Mouse (Mus musculus): ENCODE results near the gene Gm49486. TPM values are rescaled to one million over a fixed set of nuclear protein-coding genes. Genes with fewer than 3 reads are reported as not detected.

The Gm49486 gene
- polyA plus RNA-seq, 1 experiment from 2014 or later: 0.63 TPM

DNA sequence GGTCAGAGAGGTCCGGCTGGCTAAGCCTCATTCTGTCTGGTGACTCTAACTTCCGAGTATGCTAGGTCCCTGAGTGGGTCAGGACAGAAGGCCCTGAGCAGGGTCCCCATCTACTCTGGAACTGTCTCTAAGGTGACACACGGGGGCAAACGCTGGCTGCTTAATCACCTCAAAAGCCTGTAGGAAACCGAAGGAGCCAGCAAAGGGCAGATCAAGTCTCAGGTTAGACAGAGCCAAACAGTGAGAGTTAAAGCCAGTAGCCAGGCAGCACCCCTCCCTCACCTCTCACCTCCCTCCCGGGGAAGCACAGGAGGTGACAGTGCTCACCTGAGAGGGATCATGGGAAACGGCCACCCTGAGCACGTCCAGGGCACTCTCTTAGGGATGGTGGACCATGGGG lies 74.5 kb downstream of the Gm49486 start:
- H3K4me3 ChIP-seq (ENCODE audit: low read length): no peak overlapping the region
- no peak overlapping the region for H3K27ac ChIP-seq (ENCODE audit: low read length)
- no peak overlapping the region for H3K9ac ChIP-seq (ENCODE audit: low read length)
- H3K36me3 ChIP-seq (ENCODE audit: control insufficient read depth, insufficient read depth): no peaks in the 10 kb centered on the region
- H3K4me1 ChIP-seq (ENCODE audit: control insufficient read depth, insufficient read depth, low read length): no peaks in the 10 kb centered on the region
- WGBS: 86% methylated on average over 8 of the region's 8 CpGs
- no peak for ATAC-seq (replicated peaks; ENCODE audit: extremely low read depth, insufficient read depth, low FRiP score)
- no peaks in the 10 kb centered on the region for H3K9me3 ChIP-seq (replicated peaks; ENCODE audit: control insufficient read depth, low read length)
- no peak overlapping the region for H3K4me2 ChIP-seq (ENCODE audit: low read depth, low read length)
- H3K27me3 ChIP-seq (ENCODE audit: control insufficient read depth, insufficient read depth, low read length): no peaks in the 10 kb centered on the region

DNA sequence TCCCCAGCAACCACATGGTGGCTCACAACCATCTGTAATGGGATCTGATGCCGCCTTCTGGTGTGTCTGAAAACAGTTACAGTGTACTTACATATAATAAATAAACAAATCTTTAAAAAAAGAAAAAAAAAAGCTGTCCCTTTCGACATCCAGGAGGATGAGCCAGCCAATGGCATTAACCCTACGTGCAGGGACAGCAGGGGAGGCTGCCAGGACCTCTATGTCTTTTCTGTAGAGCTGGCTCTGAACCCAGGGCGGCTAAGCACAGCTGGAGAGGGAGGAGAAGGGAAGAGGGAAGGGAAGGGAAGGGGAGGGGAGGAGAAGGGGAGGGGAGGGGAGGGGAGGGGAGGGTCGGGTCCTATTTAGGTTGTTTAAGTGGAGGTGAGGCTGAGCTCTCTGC lies 75.6 kb downstream of the Gm49486 start:
- no peaks in the 10 kb centered on the region for H3K27me3 ChIP-seq (ENCODE audit: control insufficient read depth, insufficient read depth, low read length)
- no peaks in the 10 kb centered on the region for H3K4me1 ChIP-seq (ENCODE audit: control insufficient read depth, insufficient read depth, low read length)
- no peaks in the 10 kb centered on the region for H3K36me3 ChIP-seq (ENCODE audit: control insufficient read depth, insufficient read depth)
- no peak overlapping the region for H3K9ac ChIP-seq (ENCODE audit: low read length)
- 68% methylated on average over 3 of the region's 5 CpGs for WGBS
- H3K27ac ChIP-seq (ENCODE audit: low read length): no peak overlapping the region
- no peak for ATAC-seq (replicated peaks; ENCODE audit: extremely low read depth, insufficient read depth, low FRiP score)
- H3K9me3 ChIP-seq (replicated peaks; ENCODE audit: control insufficient read depth, low read length): no peaks in the 10 kb centered on the region
- no peak overlapping the region for H3K4me2 ChIP-seq (ENCODE audit: low read depth, low read length)
- H3K4me3 ChIP-seq (ENCODE audit: low read length): no peak overlapping the region

DNA sequence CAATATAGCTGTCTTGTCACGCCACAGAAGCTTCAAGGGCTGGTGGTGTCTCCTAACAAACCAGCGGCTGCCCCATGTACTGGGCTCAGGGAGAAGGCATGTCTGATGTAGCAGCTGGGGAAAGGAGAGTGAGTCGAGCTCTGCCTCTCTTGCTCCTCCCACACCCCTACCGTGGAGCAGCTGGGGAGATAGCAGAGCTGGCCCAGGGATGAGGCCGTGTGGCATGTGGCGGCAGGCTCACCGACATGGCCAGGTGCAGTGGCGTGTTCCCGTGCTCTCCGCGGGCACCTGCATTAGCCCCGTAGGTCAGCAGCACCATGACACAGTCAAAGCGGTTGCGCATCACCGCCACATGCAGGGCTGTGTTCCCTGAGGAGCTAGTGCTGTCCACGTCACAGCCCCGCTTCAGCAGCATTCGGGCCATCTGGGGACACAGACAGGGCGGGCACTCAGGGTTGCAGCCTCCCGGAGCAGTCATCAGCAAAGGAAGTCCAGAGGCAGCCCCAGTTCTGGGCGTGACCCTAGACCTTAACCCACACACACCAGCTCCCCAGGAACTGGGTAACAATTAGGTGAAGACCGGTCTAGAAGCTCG lies 76.9 kb downstream of the Gm49486 start:
- Histone ChIP-seq H3K9me3 (replicated peaks; ENCODE audit: control insufficient read depth, low read length) (no peaks in the 10 kb centered on the region), H3K36me3 (ENCODE audit: control insufficient read depth, insufficient read depth) (peaks cover 7% of the 10 kb centered on the region; the same call in 1 of the 2 replicates), H3K27ac (ENCODE audit: low read length) (no peak overlapping the region), H3K4me2 (ENCODE audit: low read depth, low read length) (no peak overlapping the region), H3K9ac (ENCODE audit: low read length) (no peak overlapping the region), H3K4me1 (ENCODE audit: control insufficient read depth, insufficient read depth, low read length) (no peaks in the 10 kb centered on the region), H3K4me3 (ENCODE audit: low read length) (no peak overlapping the region), H3K27me3 (ENCODE audit: control insufficient read depth, insufficient read depth, low read length) (no peaks in the 10 kb centered on the region)
- WGBS: 62% methylated on average over 23 of the region's 23 CpGs
- no peak for ATAC-seq (replicated peaks; ENCODE audit: extremely low read depth, insufficient read depth, low FRiP score)

Other genes with a start within 250 kb of the Gm49486 start
- 301 and 315 TPM in 2 replicates for gene H1f0, start 200.9 kb upstream of the Gm49486 start, polyA plus RNA-seq (2015; fragmentation: Nextera tagmentation; extraction: Ambion mirVana)
- gene Galr3, start 187.5 kb upstream of the Gm49486 start, polyA plus RNA-seq (2015; fragmentation: Nextera tagmentation; extraction: Ambion mirVana): not detected in 2 replicates
- 28.4 and 28.5 TPM in 2 replicates for gene Ankrd54, start 166.5 kb upstream of the Gm49486 start, polyA plus RNA-seq (2015; fragmentation: Nextera tagmentation; extraction: Ambion mirVana)
- gene Eif3l, start 154.2 kb upstream of the Gm49486 start, polyA plus RNA-seq (2015; fragmentation: Nextera tagmentation; extraction: Ambion mirVana): 151 and 161 TPM in 2 replicates
- gene Micall1, start 120.5 kb upstream of the Gm49486 start, polyA plus RNA-seq (2015; fragmentation: Nextera tagmentation; extraction: Ambion mirVana): 21.1 and 23.2 TPM in 2 replicates
- 222 and 262 TPM in 2 replicates for gene Polr2f, start 88.4 kb upstream of the Gm49486 start, polyA plus RNA-seq (2015; fragmentation: Nextera tagmentation; extraction: Ambion mirVana)
- 11.0 and 12.0 TPM in 2 replicates for gene 1700088E04Rik, start 88.1 kb upstream of the Gm49486 start, polyA plus RNA-seq (2015; fragmentation: Nextera tagmentation; extraction: Ambion mirVana)
- 0.39 and 0.59 TPM in 2 replicates for gene Sox10, start 64.2 kb upstream of the Gm49486 start, polyA plus RNA-seq (2015; fragmentation: Nextera tagmentation; extraction: Ambion mirVana)
- 36.5 and 37.9 TPM in 2 replicates for gene Pick1, start 218 bp upstream of the Gm49486 start, polyA plus RNA-seq (2015; fragmentation: Nextera tagmentation; extraction: Ambion mirVana)
- 0.47 and 0.95 TPM in 2 replicates for gene Slc16a8, start 25.4 kb downstream of the Gm49486 start, polyA plus RNA-seq (2015; fragmentation: Nextera tagmentation; extraction: Ambion mirVana)
- gene Baiap2l2, start 56.1 kb downstream of the Gm49486 start, polyA plus RNA-seq (2015; fragmentation: Nextera tagmentation; extraction: Ambion mirVana): 14.2 and 17.3 TPM in 2 replicates
- 12.1 and 13.7 TPM in 2 replicates for gene Pla2g6, start 99.0 kb downstream of the Gm49486 start, polyA plus RNA-seq (2015; fragmentation: Nextera tagmentation; extraction: Ambion mirVana)
- gene Maff, start 117.2 kb downstream of the Gm49486 start, polyA plus RNA-seq (2015; fragmentation: Nextera tagmentation; extraction: Ambion mirVana): 3.9 and 4.1 TPM in 2 replicates
- 71.7 and 75.2 TPM in 2 replicates for gene Tmem184b, start 174.2 kb downstream of the Gm49486 start, polyA plus RNA-seq (2015; fragmentation: Nextera tagmentation; extraction: Ambion mirVana)
- 54.0 and 70.2 TPM in 2 replicates for gene Csnk1e, start 226.2 kb downstream of the Gm49486 start, polyA plus RNA-seq (2015; fragmentation: Nextera tagmentation; extraction: Ambion mirVana)

Data from heart, embryonic 16.5 days (tissue).